Mouse (Mus musculus): ENCODE results near the gene Srsf10.

Srsf10 gene

GRCm38 (mm10) chr4:135856223-135857091, 910 bp downstream of the Srsf10 start:
- peak; percentile 72 for DNase-seq

- no peak for DNase-seq
These were observed 2.1 kb downstream of the Srsf10 start for GRCm38 (mm10) chr4:135857597-135858186.

DNA sequence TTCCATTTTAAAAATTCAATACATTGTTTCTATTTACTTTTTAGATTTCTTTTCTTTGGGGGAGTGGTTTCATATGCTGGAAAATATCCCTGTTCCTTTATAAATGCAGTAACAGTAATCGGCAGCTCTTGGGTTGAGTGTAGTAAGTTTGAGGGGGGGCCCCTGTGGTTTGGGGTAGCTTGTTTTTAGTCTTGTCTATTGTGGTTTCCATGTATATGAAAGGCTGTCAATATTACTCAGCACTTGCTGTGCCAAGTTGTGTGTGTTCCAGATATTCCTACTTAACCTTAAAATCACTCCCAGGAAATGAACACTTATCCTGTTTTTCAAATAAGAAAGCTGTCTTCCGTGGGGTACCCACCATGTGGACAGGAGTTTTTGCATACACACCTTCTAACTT, 13.4 kb downstream of the Srsf10 start:
- DNase-seq: no peak

- no peak for DNase-seq
These were observed 14.9 kb downstream of the Srsf10 start for GRCm38 (mm10) chr4:135870227-135871023.

DNA sequence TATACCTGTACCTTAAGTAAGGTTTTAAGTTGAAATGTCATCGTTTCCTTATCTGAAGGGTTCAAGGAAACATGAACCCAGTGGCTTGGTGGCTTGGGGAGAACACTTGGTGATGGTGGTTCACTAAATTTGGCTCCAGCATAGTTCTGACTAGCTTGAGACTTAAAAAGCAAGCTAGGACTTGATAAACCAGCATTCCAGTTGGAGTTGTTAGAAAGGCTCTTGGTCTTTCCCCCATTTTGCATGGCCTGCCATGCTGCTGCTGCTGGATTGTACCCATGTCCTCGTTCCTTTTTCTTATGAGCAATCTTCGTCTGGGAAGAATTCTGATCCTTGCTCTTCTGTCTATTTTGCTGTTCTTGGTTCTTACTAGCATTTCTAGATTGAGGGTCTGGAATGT, 16.5 kb downstream of the Srsf10 start:
- no peak for DNase-seq

- DNase-seq: no peak
These were observed 17.2 kb downstream of the Srsf10 start for GRCm38 (mm10) chr4:135872589-135873391.

- peak; percentile 88 for DNase-seq
These were observed 18.1 kb downstream of the Srsf10 start, which contains the start of gene Pnrc2 for GRCm38 (mm10) chr4:135873526-135874202. Gene Pnrc2, minus strand, starts transcription at chr4:135873850.

DNA sequence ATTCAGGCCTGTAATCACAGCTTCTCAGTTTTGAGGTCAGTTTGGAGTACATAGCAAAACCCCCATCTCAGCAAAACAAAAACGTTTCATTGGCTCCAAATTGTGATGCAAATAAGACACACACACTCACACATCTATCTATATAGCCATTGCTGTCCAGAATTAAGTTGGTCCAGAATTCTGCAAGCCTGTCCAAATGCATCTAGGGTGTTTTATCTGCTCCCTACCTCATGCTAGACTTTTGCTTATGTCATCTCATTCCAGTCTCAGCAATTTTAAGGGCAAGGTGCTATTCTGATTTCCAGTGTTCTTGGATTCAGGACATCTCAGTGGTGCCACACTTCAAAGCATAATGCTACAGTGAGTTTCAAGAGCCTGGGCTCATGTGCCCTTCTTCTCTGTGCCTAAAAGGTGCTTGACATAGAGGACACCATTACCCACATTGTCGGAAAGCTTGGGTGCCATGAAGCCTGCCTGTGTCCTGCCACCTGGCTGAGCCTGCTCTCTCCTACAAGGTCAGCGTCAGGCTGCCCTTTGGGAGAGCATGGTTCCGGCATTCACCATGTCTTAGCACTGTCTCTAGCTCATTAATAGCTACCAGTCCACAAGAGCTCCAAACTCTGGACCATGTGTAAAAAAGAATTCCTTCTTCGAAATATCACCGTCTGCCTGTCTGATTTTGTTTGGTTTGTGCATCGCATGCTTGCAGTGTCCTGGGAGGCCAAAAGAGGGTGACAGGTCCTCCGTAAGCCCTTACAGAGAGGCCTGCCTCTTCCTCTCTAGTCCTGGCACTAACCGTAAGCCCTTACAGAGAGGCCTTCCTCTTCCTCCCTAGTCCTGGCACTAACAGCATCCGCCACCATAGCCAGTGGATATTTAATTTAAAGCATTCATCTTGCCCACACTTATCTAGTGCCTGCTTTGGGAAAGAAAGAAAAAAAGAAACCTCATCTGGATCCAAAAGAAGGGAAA, 19.3 kb downstream of the Srsf10 start:
- peak; percentile 29 for DNase-seq

- no peak for DNase-seq
These were observed 20.0 kb downstream of the Srsf10 start for GRCm38 (mm10) chr4:135875546-135875945.

GRCm38 (mm10) chr4:135875991-135876582, 20.5 kb downstream of the Srsf10 start:
- DNase-seq: peak; percentile 48

DNA sequence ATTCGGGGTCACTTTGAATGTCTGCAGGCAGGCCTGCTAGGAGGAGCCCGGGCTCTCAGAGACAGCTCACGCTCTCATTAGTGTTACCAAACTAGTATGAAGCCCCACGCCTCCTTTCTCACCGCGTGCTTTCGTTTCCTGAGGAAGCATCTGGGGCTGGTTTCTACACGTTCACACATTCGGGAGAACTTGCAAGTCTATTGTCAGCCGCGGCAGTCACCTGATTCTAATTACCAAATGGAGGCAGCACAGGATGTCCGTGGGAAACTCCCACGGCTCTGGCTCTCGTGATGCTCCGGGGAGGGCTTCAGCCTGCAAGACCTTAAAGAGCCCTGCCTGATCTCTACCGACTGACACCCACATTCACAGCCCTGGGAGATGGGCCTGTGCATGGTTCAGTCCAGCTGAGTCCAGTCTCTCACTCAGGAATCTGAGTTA, 21.1 kb downstream of the Srsf10 start:
- DNase-seq: peak; percentile 68

DNA sequence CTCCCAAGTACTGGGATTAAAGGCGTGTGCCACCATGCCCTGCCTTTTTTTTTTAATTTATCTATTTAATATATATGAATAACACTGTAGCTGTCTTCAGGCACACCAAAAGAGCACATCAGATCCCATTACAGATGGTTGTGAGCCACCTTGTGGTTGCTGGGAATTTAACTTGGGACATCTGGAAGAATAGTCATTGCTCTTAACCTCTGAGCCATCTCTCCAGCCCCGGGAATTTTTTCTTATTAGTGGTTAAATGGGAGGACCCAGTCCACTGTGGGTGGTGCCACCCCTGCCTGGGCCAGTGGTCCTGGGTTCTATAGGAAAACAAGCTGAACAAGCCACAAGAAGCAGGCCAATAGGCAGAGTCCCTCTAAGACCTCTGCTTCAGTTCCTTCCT, 22.2 kb downstream of the Srsf10 start:
- DNase-seq: no peak

- DNase-seq: no peak
These were observed 23.5 kb downstream of the Srsf10 start for GRCm38 (mm10) chr4:135879021-135879420.

GRCm38 (mm10) chr4:135880018-135880417, 24.5 kb downstream of the Srsf10 start:
- DNase-seq: no peak

DNA sequence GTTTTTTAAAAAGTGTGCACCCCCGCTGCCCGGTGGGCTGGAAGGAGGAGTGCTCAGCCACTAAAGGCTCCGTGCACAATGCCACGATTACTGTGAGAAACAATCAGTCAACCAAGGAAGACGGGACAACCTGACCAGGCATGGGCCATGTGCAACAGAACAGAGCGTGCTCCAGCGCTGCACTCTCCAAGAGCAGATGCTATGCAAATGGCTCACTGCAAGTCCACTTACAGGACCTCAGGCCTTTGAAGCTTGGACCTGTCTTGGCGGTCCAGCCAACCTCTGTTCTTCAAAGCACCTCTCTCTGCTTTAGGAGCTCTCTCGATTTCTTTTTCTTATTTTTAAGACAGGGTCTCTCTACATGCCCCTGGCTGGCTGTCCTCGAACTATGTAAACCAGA, 25.0 kb downstream of the Srsf10 start:
- no peak for DNase-seq

DNA sequence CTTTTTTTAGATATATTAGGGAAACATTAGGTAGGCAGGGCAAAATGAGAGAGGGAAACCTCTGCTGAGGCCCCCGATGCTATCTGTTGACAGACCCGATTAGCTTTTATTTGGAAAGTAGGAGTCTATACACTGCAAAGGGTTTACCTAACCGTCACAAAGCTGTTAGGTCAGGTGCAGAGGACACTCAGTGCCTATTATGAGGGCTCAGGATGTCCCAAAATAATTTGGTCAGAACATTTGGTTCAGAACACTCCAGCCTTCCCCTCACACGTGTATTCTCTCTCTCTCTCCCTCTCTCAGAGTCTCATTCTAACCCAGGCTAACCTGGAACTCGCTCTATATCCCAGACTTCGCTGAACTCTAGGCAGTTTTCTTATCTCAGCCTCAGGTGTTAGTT, 26.5 kb downstream of the Srsf10 start:
- no peak for DNase-seq

DNA sequence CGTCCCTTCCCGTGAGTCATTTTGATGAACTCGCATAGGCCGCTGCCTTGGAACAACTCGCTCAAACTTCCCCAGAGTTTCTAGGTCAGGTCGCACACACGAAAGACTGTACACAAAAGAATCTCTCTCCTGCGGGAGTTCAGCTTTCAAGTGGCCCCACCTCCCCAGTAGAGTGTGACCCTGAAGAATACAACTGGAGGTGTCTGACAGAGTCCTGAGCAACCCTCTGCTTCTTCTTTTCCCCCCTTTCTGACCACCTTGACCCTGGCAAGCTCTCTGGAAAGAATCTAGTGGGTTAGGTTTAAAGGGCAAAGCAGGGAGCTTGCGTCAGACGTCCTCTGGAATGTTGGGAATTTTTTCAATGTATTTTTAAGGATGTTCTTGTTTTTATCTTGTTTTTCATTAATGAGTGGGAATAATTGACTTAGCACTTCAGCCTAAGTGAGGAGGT, 27.9 kb downstream of the Srsf10 start:
- no peak for DNase-seq

GRCm38 (mm10) chr4:135883881-135884516, 28.5 kb downstream of the Srsf10 start:
- DNase-seq: no peak

GRCm38 (mm10) chr4:135884531-135884930, 29.0 kb downstream of the Srsf10 start:
- DNase-seq: no peak

DNA sequence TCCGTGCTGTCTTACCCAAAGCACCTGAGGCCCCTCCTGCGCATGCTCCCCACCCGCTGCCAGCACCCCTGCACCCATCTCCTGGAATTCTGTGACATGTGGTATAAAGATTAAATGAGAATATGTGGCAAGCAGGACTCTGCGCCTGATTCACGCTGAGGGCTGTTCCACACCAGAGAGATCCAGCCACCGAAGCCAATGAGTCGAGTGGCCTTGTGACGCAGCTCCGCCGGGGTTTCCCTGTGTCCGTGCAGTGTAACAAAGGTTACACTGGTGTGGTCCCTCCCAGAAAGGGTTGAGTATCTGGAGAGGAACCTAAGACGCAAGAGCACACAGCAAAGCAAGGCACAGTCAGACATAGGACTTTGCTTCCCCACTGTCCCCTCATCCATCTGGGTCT, 30.1 kb downstream of the Srsf10 start:
- no peak for DNase-seq

All from cerebellum, adult 9-11 months (tissue).